Mouse (Mus musculus): ENCODE data around the gene Ippk. TPM values are rescaled to one million over a fixed set of nuclear protein-coding genes. Genes with fewer than 3 reads are reported as not detected.

The Ippk gene
- total RNA-seq (2023), result 11.3 TPM

DNA sequence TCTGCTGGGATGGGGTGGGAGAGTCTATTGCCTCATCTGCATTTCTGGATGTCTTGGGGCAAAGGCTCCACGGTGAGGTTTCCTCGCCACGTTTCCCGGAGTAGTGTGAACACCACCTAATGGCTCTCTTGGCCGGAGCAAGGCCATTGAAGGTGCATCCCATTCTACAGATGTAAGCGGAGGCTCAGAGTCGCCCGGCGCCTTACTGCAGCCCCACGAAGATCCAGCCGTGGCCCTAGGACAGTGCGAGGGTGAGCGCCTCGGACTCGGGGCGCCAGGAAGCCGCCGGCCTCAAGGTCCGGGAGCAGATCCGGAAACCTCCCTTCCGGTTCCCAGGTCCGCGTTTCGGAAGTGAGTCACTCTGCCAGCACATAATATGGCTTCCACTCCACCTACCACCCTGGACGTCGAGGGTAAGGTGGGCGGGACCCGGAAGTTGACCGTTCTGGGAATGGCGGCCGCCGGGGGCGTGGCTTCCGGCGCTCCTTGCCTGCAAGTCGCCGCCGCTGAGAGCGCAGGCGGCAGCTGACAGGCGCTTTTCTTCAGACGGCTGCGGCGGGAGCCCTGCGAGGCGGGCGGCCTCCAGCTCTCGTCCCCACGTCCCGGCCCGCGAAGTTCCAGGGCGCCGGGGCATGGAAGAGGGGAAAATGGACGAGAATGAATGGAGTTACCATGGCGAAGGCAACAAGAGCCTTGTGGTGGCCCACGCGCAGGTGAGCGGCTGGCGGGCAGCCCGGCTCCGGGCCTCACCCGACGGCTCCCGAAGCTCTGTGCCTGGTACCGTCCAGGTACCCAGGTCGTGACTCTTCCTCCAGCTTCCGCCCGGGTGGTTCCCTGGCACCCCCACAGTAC, at the start of gene Ippk:
Gene Ippk (plus strand): TSS at position 496 of the 852 bp plus-strand sequence.

GRCm38 (mm10) chr13:49492376-49493368, 71.6 kb downstream of the Ippk start, which contains the start of gene Tes3-ps:
TSS of gene Tes3-ps (plus strand) at chr13:49493318.

DNA sequence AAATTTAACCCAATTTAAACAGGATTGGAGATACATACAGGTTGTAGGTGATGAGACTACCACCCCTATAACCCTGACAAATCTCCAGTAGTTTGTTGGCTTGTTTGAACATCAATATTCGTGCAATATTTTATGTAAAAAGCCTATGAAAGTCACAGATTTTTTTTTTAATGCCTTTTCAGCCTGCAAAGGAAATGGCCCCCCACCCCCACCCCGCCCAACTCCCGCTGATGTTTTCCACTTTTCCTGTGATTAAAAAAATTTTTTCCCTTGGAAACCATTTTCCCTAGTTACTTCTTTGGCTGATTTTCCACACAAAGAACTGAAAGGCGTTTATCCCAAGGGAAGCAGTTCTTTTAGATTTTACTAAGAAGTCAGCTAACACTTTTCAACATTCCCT, 83.5 kb downstream of the Ippk start, which contains the start of gene Ecm2:
Gene Ecm2 (plus strand): TSS at position 301 of the 400 bp plus-strand sequence.

Other genes starting within 250 kb of the Ippk start
- 50.2 TPM for gene Ninj1, start 233.8 kb upstream of the Ippk start, total RNA-seq (2023)
- gene Card19, start 205.2 kb upstream of the Ippk start, total RNA-seq (2023), result 41.9 TPM
- 16.4 TPM for gene Susd3, start 172.5 kb upstream of the Ippk start, total RNA-seq (2023)
- gene Fgd3, start 100.9 kb upstream of the Ippk start, total RNA-seq (2023), result 95.2 TPM
- 28.1 TPM for gene Bicd2, start 79.7 kb upstream of the Ippk start, total RNA-seq (2023)
- gene Tes3-ps, start 72.1 kb downstream of the Ippk start, total RNA-seq (2023), result 0.91 TPM
- gene Ecm2, start 83.6 kb downstream of the Ippk start, total RNA-seq (2023), result not detected
- not detected for gene Aspn, start 123.2 kb downstream of the Ippk start, total RNA-seq (2023)
- gene Omd, start 161.2 kb downstream of the Ippk start, total RNA-seq (2023), result not detected
- gene Ogn, start 186.8 kb downstream of the Ippk start, total RNA-seq (2023), result not detected
- 0.53 TPM for gene Cenpp, start 231.5 kb downstream of the Ippk start, total RNA-seq (2023)
- 36.5 TPM for gene Nol8, start 231.8 kb downstream of the Ippk start, total RNA-seq (2023)

All from CD4-positive naive resting alpha-beta T cell, adult 76 days (primary cell).